Mouse (Mus musculus) lung, adult 18-20 months (tissue): ENCODE results near the gene Tnr.

ENCODE experiments used
- DNase-seq, 2 experiments: peaks; one replicate each; pipeline ENCODE4 v3.0.0; 2022; ENCODE audit warnings: mixed read lengths in 2 of 2

The Tnr gene

DNA sequence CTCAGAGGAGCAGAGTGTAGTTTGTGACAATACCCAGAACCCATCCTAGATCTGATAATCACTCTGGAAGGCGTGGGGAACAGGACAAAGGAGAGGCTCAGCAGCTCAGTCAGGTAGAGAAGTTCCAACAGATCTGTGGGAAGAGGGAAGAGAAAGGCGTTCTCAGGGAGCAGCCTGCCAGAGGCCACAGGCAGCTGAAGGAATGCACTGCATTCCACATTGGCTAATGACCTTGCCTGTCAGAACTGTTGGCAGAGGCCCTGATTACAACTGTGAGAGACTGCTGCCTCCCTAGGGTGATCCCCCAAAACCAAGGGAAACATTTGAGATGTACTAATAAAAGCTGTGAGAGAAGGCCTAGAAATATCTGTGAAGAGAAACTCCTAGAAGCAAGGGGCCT, 454.2 kb downstream of the Tnr start:
- DNase-seq, result peak in 1 of 2 experiments; percentile 45

GRCm38 (mm10) chr1:159979096-159979495, 455.5 kb downstream of the Tnr start:
- no peak for DNase-seq

- DNase-seq, result no peak
Measured at GRCm38 (mm10) chr1:159980355-159980754, 456.8 kb downstream of the Tnr start.
